Mouse (Mus musculus) A20 (cell line): ENCODE measurements around the gene Foxo3.
A peak's percentile ranks its signal among the peaks of the same experiment; 100 is the strongest.

Experiments
- DNase-seq: peaks from one replicate; pipeline ENCODE4 v3.0.0-alpha.2; 2011; ENCODE audit warnings: low read depth, low spot score

Gene Foxo3

GRCm38 (mm10) chr10:42230471-42231099 lies 46.0 kb downstream of the Foxo3 start:
- no peak for DNase-seq

DNA sequence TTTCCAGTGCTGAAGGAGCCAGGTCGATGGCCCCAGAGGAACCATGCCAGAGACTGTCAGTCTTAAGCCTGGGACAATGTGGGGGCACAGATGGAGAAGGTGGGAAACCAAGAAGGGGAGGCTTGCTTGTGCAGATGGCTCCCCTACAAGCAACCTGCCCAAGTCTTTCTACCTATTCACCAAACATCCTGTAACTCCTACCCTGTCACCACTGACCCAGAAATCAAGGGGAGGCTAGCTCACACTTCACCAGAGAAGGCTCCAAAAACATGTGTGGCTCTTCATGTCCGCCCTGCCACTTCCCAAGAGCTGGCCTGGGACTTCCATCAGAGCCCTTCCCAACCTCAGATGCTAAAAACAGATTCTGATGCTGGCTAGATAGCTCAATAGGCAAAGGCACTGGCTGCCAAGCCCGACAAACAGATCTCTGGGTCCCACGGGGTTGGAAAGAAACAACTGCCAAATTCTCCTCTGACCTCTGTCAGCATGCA lies 48.8 kb downstream of the Foxo3 start:
- DNase-seq, result no peak

- no peak for DNase-seq
These were observed 50.4 kb downstream of the Foxo3 start for GRCm38 (mm10) chr10:42226176-42226575.

DNA sequence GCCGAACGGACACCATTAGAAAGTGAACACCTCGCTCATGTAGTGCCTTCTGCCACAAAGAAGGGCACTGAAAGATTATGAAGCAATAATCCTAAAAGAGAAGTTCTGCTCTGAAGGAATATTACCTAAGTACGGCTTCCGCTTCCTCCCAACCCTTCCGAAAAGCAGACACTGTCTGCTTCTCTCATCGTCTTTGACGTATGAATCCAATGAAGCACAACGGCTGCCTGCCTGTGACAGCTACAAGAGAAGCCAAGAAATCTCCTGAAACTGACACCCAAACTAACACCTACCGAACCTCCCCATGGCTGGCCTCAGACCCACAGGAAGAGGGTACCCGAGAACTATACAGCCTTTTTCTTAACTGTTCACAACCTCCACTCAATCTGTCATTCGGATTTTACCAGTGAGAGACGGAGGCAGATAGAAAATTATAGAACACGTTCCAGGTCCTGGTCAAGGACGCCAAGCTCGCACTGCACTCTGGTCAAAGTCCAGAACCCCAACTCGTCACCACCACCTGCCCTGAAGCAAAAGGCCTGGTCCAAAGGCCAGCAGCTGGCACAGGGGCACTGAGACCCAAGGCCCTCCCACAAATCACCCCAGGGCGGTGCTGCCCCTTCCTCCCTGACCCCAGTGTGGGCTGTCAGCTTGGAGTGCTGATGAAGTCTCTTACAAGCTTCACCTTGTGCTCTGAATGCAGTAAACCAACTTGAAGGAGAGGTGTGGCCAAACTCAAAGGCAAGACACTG lies 51.2 kb downstream of the Foxo3 start:
- DNase-seq, result no peak

DNA sequence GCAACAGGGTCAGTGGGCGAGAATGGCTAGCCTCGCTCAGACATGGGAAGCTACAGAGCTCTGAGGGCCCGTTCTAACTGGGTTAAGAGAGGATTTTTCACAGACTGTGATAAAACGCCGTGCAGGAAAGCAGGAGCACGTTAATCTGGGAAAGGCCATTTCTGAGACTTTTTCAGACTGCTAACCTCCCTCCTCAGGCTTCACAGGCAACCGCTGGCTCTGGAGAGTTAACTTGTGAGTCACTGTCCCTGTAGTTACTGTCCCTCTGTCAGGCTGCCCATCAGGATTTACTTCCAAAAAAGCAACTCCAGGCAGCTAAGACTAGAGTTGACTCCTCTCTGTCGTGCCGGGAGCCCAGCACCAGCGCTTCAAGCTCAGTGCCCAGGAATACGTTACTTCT lies 54.6 kb downstream of the Foxo3 start:
- no peak for DNase-seq

DNA sequence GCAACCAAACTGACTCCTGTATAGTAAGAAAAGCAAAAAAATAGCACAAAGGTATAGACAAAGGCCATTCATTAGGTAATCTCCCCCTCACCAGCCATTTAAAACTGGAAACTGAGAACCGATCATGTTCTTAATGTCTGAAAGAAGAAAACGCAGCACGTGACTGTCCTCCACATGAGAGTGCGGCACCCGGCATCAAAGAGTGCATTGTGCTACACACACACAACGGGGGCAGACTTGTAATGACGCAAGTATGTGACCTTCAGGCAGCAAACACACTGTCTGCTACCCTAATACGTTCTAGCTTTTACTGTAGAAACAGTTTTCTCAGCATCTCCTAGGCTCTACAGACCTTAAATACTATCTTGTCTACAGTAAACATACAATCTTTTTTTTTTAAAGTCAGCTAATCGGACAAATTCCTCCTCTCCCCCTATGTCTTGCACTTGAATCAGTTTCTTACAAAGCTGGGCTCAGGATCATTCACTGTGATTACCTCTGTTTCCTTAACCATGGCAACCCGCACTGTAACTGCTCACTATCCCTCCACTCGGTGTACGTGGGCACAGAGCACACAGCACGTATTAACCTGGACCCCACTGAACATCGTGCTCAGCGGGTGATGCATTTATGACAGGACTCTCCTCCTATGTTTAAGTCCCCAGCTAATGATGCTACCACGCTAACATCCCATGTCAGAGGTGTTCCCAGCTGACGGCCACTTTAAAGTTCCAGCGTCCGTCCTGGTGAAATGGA lies 55.2 kb downstream of the Foxo3 start:
- no peak for DNase-seq

- DNase-seq, result no peak
These were observed 56.1 kb downstream of the Foxo3 start for GRCm38 (mm10) chr10:42220418-42220952.

GRCm38 (mm10) chr10:42211407-42211806 lies 65.1 kb downstream of the Foxo3 start:
- no peak for DNase-seq

GRCm38 (mm10) chr10:42210641-42211040 lies 65.9 kb downstream of the Foxo3 start:
- no peak for DNase-seq

GRCm38 (mm10) chr10:42209809-42210208 lies 66.7 kb downstream of the Foxo3 start:
- no peak for DNase-seq

GRCm38 (mm10) chr10:42207612-42208011 lies 68.9 kb downstream of the Foxo3 start:
- no peak for DNase-seq

DNA sequence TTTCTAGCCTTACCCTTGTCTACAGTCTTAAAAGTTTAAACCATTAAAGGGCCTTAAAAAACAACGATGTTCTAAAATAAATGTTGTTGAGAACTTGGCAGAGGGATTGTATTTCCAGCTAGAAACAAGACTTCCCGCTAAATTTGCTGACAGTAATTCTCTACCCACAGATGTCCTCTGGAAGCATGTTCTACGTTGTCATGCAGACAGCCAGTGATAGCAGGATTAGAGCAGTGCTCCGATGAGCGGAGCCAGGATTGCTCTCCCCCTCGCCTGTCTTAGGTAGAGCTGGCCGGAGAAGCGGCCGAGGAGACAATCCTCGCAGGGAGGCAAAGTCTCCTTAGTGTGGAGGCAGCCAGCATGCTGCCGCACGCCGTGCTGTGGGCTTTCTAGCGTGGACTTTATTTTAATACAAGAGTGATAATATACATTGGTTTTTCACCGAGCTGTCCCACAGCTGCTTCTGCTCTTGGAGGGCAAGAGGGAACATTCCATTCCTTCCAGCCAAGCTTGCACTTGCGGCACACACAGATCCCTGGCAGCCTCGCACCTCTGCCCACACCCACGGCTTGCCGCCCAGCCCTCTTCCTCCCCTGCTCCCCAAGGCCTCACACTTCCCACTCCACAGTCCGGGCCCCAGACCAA lies 71.7 kb downstream of the Foxo3 start:
- no peak for DNase-seq

DNA sequence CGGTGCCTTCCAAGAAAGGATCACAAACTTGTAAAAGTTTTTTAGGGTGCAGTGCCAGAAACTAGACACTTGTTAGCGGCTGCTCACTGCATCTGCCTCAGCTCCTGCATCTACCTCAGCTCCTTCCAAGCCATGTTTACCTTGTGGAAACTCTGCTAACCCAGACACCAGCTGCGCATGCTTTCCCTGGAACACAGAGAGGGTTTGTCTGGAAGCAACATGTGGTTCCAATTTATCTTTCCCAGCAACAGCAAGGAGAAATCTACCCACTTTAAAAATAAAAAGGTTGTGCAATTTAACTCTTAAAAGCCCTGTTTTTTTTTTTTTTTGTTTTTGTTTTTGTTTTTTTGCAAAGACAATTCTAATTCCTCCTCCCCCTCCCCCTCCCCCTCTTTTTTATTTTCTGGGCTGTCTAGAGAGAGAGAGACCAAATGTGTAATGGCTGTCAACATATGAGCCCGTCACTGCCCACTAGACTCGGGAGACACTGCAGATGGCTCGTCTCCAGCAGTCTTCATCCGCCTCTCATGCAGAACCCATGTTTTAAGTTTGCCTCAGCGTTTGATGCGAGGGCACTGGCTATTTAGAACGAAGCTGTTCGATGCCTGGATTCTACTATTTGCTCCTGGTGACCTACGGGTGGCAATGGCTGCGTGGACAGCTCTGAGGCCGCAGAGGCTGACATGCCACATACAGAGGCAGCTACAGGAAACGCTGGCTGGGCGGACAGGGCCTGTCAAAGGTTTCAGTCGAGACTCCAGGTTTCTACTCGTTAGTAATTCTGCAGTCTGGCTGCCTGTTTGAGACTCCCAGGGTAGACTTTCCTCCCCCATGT lies 73.0 kb downstream of the Foxo3 start:
- no peak for DNase-seq

- DNase-seq, result no peak
These were observed 74.0 kb downstream of the Foxo3 start for GRCm38 (mm10) chr10:42202561-42202960.

DNA sequence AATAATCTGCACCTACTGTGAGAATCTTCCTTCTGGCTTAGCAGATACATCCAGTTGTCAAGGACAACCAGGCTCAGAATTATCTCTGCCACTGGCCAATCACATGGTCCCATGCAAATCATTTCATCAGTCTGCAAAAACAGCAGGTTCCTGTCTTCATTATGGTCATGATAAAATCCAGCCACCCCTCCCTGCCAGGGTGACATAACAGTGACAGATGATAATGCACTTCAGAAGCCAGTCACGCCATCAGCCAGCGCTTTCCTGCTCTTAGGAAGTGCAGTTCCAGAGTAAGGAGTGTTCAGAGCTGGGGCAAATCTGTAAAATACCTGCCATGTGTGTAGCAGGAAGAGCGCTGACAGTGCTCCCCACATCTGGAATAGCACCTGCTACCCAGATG lies 77.1 kb downstream of the Foxo3 start:
- DNase-seq, result no peak

DNA sequence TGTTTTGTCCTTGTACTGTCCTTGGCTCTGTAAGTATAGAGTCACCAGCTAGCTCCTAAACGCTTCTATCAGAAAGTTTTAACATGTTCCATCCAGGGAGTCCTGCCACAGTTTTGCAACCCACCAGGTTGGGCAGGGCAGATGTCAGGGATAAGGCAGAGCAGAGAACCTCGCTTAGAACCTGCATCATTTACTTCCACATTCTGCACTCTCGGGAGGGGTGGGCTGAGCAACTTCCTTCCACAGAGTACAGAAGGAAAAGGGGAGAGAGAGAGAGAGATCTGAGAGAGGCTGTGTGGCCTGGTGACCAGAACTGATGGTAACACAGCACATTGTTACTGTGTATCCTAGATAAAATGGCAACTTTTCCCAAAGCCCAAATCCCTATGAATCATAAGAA lies 77.9 kb downstream of the Foxo3 start:
- no peak for DNase-seq

GRCm38 (mm10) chr10:42194784-42195183 lies 81.8 kb downstream of the Foxo3 start:
- DNase-seq, result no peak

- DNase-seq, result no peak
These were observed 82.6 kb downstream of the Foxo3 start for GRCm38 (mm10) chr10:42193981-42194380.

DNA sequence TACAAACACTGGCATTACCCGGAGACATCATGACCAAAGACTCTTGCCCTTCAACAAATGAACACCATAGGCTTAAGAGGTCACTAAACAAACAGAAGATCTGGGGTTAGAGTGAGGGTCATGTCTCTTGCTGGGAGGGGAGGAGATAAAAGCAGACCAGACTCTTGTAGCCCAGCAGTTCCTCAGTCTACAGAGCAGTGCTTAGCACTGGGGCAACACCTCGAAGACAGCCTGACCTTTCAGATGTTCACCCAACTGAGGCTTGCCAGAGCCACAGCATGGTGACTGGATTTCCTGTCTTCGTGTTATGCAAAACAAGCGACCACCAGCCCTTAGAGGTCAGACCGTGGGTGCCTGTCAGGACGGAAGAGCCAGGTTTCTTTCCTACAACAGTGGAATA lies 83.6 kb downstream of the Foxo3 start:
- DNase-seq, result peak; percentile 23

DNA sequence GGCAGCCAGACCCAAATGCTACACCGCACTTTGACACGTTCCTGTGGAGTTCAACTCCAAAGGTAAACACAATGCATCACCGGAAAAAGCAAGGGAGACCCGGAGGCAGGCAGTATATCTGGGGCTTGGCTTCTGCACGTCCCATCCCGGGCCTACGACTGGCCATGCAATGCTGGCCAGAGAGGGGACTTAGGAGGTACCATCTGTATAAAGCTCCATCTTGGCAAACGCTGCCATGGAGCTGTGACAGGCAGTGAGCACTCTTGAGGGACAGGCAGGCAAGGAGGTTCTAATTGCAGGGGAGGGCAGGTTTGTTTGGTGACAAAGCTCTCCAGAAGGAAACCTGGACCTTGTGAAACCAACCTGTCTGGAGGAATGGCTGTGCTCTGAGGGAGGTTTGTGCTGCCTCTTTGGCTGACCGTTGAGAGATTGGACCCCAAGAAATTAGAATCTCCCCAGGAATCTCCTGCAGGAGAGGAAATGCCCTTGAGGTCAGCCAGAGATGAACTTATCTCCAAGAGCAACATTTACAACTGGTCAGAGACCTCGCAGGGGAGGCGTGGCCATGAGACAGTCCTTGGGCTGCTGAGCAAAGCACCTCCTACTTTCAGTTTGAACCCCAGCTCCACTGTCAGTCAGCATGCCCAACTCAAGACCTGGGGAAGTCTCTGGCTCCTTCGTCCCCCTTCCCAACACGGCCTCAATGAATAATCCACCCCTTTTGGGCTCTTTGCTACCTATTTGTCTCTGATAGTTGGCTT lies 86.7 kb downstream of the Foxo3 start:
- no peak for DNase-seq
